Mouse (Mus musculus): ENCODE measurements around the gene Gmpr. TPM values are rescaled to one million over a fixed set of nuclear protein-coding genes. Genes with fewer than 3 reads are reported as not detected.
A peak's percentile ranks its signal among the peaks of the same experiment; 100 is the strongest.

Gmpr gene
- polyA plus RNA-seq, 1 experiment from 2014 or later, result 46.9 TPM

DNA sequence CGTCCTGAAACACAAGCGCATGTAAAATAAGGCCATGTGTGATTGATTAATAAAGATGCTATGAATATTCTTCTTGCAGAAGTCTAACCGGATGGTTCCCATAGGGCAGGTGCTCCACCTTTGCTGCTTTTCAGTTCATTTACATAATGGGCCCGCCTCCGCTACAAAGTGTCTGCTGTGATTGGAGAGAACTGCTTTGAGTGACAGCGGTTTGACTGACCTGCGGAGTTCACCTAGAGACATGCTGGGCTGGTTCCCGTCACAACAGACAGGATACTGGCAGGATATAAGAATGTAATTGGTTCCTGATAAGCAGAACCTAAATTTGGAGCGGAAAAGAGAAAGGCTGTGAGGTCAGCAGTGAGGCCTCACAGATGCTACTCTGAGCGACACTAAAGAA, 13.4 kb upstream of the Gmpr start:
- no peaks in the 10 kb centered on the region for H3K27me3 ChIP-seq (ENCODE audit: control insufficient read depth, insufficient read depth, low read length)
- no peaks in the 10 kb centered on the region; the same call in 1 of the 2 replicates for H3K9me3 ChIP-seq (ENCODE audit: control insufficient read depth, low read length)
- H3K9ac ChIP-seq (replicated peaks; ENCODE audit: low read depth, low read length), result no peak overlapping the region
- H3K4me1 ChIP-seq (ENCODE audit: control insufficient read depth, insufficient read depth, low read length), result no peaks in the 10 kb centered on the region
- ATAC-seq (ENCODE audit: low read depth), result no peak
- 40% methylated on average over 10 of the region's 10 CpGs for WGBS
- H3K4me2 ChIP-seq (ENCODE audit: low read depth, low read length), result peak overlapping the region; percentile 27; the same call in 1 of the 2 replicates
- no peak overlapping the region for H3K27ac ChIP-seq (ENCODE audit: low read depth, low read length)
- no peaks in the 10 kb centered on the region for H3K36me3 ChIP-seq (ENCODE audit: control insufficient read depth, insufficient read depth, low read length)
- H3K4me3 ChIP-seq (ENCODE audit: low read depth, low read length), result peak overlapping the region; percentile 9; the same call in 1 of the 2 replicates

DNA sequence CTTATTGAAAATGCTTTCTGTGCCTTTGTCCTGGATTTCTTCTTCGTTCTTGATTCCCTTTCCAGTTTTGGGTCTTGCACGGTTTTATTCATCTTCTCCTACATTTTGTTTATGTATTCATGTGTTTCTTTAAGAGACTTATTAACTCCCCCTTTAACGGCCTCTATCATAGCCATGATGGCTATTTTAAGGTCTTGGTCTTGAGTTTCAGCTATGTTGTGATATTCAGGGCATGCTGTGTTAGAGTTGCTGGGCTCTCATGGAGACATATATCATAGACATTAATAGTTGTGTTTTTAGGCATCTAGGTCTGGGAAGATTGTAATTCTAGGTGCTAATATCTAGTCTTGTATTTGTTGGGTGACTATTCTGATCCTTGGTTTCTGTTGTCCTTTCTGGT, 8.6 kb upstream of the Gmpr start:
- H3K27ac ChIP-seq (ENCODE audit: low read depth, low read length), result no peak overlapping the region
- H3K36me3 ChIP-seq (ENCODE audit: control insufficient read depth, insufficient read depth, low read length), result no peaks in the 10 kb centered on the region
- H3K9me3 ChIP-seq (ENCODE audit: control insufficient read depth, low read length), result no peaks in the 10 kb centered on the region; the same call in 1 of the 2 replicates
- H3K4me3 ChIP-seq (ENCODE audit: low read depth, low read length), result no peak overlapping the region
- H3K9ac ChIP-seq (replicated peaks; ENCODE audit: low read depth, low read length), result no peak overlapping the region
- no peaks in the 10 kb centered on the region for H3K4me1 ChIP-seq (ENCODE audit: control insufficient read depth, insufficient read depth, low read length)
- H3K4me2 ChIP-seq (ENCODE audit: low read depth, low read length), result no peak overlapping the region
- no peaks in the 10 kb centered on the region for H3K27me3 ChIP-seq (ENCODE audit: control insufficient read depth, insufficient read depth, low read length)
- no peak for ATAC-seq (ENCODE audit: low read depth)
- 91% methylated on average over 3 of the region's 3 CpGs for WGBS

DNA sequence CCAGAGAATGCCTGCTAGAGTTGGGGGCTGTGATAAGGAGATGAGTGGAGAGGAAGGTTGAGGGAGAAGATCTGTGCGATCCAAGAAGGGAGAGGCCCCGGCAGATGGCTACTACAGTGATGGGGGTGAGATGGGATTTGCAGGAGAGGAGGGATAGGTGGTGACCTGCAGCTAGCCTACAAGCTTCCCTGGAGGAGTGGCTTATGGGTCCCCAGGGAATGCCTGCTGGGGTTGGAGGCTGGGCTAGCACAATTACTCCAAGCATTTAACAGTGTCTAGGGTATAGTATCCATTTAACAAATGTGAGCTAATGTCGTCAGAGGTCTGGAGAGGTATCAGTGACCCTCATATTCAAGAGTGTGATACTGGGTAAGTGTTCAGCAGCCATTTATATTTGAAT, 7.9 kb upstream of the Gmpr start:
- Histone ChIP-seq H3K4me3 (ENCODE audit: low read depth, low read length) (no peak overlapping the region), H3K27me3 (ENCODE audit: control insufficient read depth, insufficient read depth, low read length) (no peaks in the 10 kb centered on the region)
- 71% methylated on average over 3 of the region's 3 CpGs for WGBS

DNA sequence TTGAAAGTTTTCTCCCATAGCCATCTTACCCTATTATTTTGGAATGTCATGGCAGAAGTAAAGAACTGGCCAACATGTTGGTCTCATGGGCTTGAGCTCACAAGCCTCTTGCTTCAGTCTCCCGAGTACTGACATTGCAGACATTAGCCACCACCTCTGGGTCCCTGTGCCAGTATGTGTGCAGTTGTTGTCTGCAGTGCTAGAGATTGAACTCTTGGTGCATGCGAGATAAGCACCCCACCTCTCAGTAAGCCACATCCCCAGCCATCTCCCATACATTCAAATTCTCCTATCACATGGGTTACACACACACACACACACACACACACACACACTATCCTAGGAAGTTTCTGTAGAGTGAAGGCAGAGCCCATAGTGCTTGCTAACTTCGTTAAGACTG, 7.3 kb upstream of the Gmpr start:
- no peak overlapping the region for H3K4me2 ChIP-seq (ENCODE audit: low read depth, low read length)
- ATAC-seq (ENCODE audit: low read depth), result no peak
- H3K27me3 ChIP-seq (ENCODE audit: control insufficient read depth, insufficient read depth, low read length), result no peaks in the 10 kb centered on the region
- no peak overlapping the region for H3K27ac ChIP-seq (ENCODE audit: low read depth, low read length)
- 91% methylated on average over 3 of the region's 3 CpGs for WGBS
- H3K9ac ChIP-seq (replicated peaks; ENCODE audit: low read depth, low read length), result no peak overlapping the region
- H3K36me3 ChIP-seq (ENCODE audit: control insufficient read depth, insufficient read depth, low read length), result no peaks in the 10 kb centered on the region
- no peaks in the 10 kb centered on the region for H3K4me1 ChIP-seq (ENCODE audit: control insufficient read depth, insufficient read depth, low read length)
- no peak overlapping the region for H3K4me3 ChIP-seq (ENCODE audit: low read depth, low read length)
- no peaks in the 10 kb centered on the region; the same call in 1 of the 2 replicates for H3K9me3 ChIP-seq (ENCODE audit: control insufficient read depth, low read length)

More for the DNA sequence above, 7.9 kb upstream of the Gmpr start:
- no peak overlapping the region for H3K9ac ChIP-seq (replicated peaks; ENCODE audit: low read depth, low read length)
- no peak overlapping the region for H3K27ac ChIP-seq (ENCODE audit: low read depth, low read length)
- H3K4me2 ChIP-seq (ENCODE audit: low read depth, low read length), result no peak overlapping the region
- no peaks in the 10 kb centered on the region for H3K36me3 ChIP-seq (ENCODE audit: control insufficient read depth, insufficient read depth, low read length)
- ATAC-seq (ENCODE audit: low read depth), result no peak
- H3K4me1 ChIP-seq (ENCODE audit: control insufficient read depth, insufficient read depth, low read length), result no peaks in the 10 kb centered on the region
- H3K9me3 ChIP-seq (ENCODE audit: control insufficient read depth, low read length), result no peaks in the 10 kb centered on the region; the same call in 1 of the 2 replicates

DNA sequence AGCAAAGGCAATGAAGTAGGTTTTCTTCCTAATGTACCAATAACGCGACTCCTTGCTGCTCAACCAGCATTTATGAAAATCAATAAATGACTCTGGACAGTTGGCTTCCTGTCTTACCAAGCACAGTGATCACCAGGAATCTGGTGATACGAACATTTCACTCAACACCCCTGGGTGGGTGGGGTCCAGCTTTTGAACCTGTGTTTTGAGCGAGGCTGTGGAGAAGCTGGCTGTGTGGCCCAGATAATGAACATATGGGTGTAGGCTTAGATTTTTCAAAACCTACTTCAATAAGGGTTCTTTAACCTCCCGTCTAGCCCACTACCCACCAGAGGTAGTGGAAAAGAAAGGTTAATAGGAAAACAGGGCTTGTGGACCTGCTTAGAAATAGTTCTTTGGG, 4.5 kb upstream of the Gmpr start:
- no peak for ATAC-seq (ENCODE audit: low read depth)
- Histone ChIP-seq H3K9ac (replicated peaks; ENCODE audit: low read depth, low read length) (no peak overlapping the region), H3K9me3 (ENCODE audit: control insufficient read depth, low read length) (no peaks in the 10 kb centered on the region), H3K4me2 (ENCODE audit: low read depth, low read length) (no peak overlapping the region), H3K27me3 (ENCODE audit: control insufficient read depth, insufficient read depth, low read length) (no peaks in the 10 kb centered on the region), H3K36me3 (ENCODE audit: control insufficient read depth, insufficient read depth, low read length) (no peaks in the 10 kb centered on the region), H3K4me3 (ENCODE audit: low read depth, low read length) (no peak overlapping the region), H3K4me1 (ENCODE audit: control insufficient read depth, insufficient read depth, low read length) (no peaks in the 10 kb centered on the region), H3K27ac (ENCODE audit: low read depth, low read length) (no peak overlapping the region)
- WGBS, result 90% methylated on average over 5 of the region's 5 CpGs

DNA sequence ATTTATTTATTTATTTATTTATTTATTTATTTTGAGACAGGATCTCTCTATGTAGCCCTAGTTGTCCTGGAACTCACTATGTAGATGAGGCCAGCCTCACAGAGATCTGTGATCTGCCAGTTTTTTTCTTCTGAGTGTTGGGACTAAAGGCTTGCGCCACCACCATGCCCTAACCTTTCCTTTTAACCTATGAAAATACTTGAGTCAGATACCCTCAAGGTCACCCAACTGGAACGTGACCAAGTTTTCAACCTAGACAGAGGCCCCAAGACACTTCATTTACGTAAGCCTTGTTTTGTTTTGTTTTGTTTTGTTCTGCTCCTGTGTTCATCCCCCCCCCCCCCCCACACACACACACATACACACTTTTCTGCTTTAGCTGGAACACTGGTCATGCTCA, 1.7 kb upstream of the Gmpr start:
- WGBS, result 95% methylated on average over 3 of the region's 3 CpGs
- Histone ChIP-seq H3K9ac (replicated peaks; ENCODE audit: low read depth, low read length) (no peak overlapping the region), H3K27me3 (ENCODE audit: control insufficient read depth, insufficient read depth, low read length) (no peaks in the 10 kb centered on the region), H3K9me3 (ENCODE audit: control insufficient read depth, low read length) (no peaks in the 10 kb centered on the region), H3K4me3 (ENCODE audit: low read depth, low read length) (no peak overlapping the region), H3K4me2 (ENCODE audit: low read depth, low read length) (no peak overlapping the region), H3K36me3 (ENCODE audit: control insufficient read depth, insufficient read depth, low read length) (no peaks in the 10 kb centered on the region), H3K27ac (ENCODE audit: low read depth, low read length) (no peak overlapping the region), H3K4me1 (ENCODE audit: control insufficient read depth, insufficient read depth, low read length) (peaks cover 12% of the 10 kb centered on the region; the same call in 1 of the 2 replicates)
- ATAC-seq (ENCODE audit: low read depth), result no peak

DNA sequence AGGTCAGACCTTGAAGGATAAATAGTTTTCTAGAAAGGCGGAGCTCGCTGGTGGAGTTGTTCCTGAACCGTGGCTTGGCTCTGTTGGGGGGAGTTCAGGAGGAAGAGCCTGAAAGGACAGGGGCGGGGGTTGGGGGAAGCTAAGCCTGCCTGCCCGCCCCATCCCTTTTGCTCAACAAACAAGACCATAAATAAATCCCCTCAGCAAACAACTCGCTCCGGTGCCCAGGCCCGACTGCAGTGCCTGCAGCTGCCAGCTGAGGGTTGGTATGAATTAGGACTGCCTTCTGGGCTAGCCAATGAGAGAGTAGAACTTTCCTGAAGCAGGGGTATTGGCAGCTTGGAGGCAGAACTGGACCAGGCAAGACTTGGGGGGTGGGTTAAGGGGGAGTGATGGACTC, 1.3 kb downstream of the Gmpr start:
- Histone ChIP-seq H3K9ac (replicated peaks; ENCODE audit: low read depth, low read length) (0 out of 2 replicates have a peak overlapping the region, but pooled peaks have one; percentile 0), H3K27ac (ENCODE audit: low read depth, low read length) (no peak overlapping the region), H3K36me3 (ENCODE audit: control insufficient read depth, insufficient read depth, low read length) (no peaks in the 10 kb centered on the region), H3K27me3 (ENCODE audit: control insufficient read depth, insufficient read depth, low read length) (no peaks in the 10 kb centered on the region), H3K9me3 (ENCODE audit: control insufficient read depth, low read length) (no peaks in the 10 kb centered on the region), H3K4me1 (ENCODE audit: control insufficient read depth, insufficient read depth, low read length) (peaks cover 12% of the 10 kb centered on the region; the same call in 1 of the 2 replicates), H3K4me2 (ENCODE audit: low read depth, low read length) (peak overlapping the region; percentile 88), H3K4me3 (ENCODE audit: low read depth, low read length) (peak overlapping the region; percentile 49)
- peak; percentile 72 for ATAC-seq (ENCODE audit: low read depth)
- 0% methylated on average over 8 of the region's 8 CpGs for WGBS

DNA sequence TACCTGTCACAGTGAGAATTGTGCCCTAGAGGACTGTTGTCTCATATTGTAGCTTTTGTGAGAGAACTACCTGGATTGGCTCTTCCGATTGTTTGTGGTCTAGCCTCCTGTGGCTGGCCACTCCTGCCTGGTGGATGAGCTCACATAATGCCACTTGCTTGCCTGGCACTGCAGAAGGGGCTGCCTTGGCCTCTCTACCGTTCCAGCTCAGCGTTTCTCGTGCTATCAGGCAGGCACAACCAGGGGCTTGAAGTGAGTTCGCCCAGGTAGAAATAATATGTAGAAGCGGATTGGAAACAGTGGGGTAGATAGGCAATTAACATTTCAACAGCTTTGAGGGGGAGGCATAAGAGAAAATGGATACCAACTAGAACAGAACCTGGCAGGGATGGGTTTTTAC, 2.1 kb downstream of the Gmpr start:
- WGBS, result 66% methylated on average over 6 of the region's 6 CpGs
- Histone ChIP-seq H3K27me3 (ENCODE audit: control insufficient read depth, insufficient read depth, low read length) (no peaks in the 10 kb centered on the region), H3K4me2 (ENCODE audit: low read depth, low read length) (peak overlapping the region; percentile 88; the same call in 1 of the 2 replicates), H3K4me1 (ENCODE audit: control insufficient read depth, insufficient read depth, low read length) (peaks cover 12% of the 10 kb centered on the region; the same call in 1 of the 2 replicates), H3K27ac (ENCODE audit: low read depth, low read length) (no peak overlapping the region), H3K9ac (replicated peaks; ENCODE audit: low read depth, low read length) (0 out of 2 replicates have a peak overlapping the region, but pooled peaks have one; percentile 0), H3K36me3 (ENCODE audit: control insufficient read depth, insufficient read depth, low read length) (no peaks in the 10 kb centered on the region), H3K9me3 (ENCODE audit: control insufficient read depth, low read length) (no peaks in the 10 kb centered on the region), H3K4me3 (ENCODE audit: low read depth, low read length) (no peak overlapping the region)
- no peak for ATAC-seq (ENCODE audit: low read depth)

DNA sequence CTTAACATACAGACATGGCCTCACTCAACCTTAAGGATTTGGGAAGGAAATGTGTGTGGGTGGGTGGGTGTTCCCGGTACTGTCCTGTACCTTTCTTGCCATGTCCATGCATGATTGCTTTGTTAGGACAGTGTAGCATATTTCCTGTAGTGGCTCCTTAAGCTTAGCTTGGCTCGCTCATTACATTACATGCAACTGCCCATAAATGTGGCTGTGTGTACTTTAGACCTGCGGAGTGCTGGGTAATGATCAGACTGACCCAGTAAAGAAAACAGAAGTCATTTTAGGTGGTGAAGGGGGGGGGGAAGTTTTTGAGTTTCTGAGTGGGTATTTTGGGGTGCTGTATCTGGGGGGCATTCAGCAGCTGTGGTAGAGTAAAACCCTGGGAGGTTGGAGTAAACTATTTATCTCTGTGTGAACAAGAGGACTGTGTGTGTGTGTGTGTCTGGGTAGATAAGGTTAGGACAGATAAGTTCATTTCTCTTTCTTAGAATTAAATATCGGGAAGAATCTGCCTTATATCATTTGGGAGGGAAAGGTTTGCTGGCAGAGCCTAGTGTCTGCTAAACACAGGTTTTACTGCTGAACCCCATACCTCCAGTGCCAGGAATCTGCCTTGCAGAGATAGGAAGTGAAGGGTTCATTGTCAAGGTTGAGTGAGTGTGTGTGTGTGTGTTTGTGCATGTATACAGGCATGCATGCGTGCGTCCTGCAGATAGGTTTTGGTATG, 4.6 kb downstream of the Gmpr start:
- H3K27ac ChIP-seq (ENCODE audit: low read depth, low read length), result no peak overlapping the region
- H3K4me1 ChIP-seq (ENCODE audit: control insufficient read depth, insufficient read depth, low read length), result peaks cover 23% of the 10 kb centered on the region
- no peaks in the 10 kb centered on the region for H3K27me3 ChIP-seq (ENCODE audit: control insufficient read depth, insufficient read depth, low read length)
- no peaks in the 10 kb centered on the region for H3K9me3 ChIP-seq (ENCODE audit: control insufficient read depth, low read length)
- H3K4me2 ChIP-seq (ENCODE audit: low read depth, low read length), result no peak overlapping the region
- H3K9ac ChIP-seq (replicated peaks; ENCODE audit: low read depth, low read length), result no peak overlapping the region
- no peaks in the 10 kb centered on the region for H3K36me3 ChIP-seq (ENCODE audit: control insufficient read depth, insufficient read depth, low read length)
- H3K4me3 ChIP-seq (ENCODE audit: low read depth, low read length), result no peak overlapping the region
- 85% methylated on average over 6 of the region's 6 CpGs for WGBS
- no peak for ATAC-seq (ENCODE audit: low read depth)

Data from neural tube, embryonic 14.5 days (tissue).